Comparison of ENCODE assay signal across 19 mouse cellular contexts in the genomic region with DNA sequence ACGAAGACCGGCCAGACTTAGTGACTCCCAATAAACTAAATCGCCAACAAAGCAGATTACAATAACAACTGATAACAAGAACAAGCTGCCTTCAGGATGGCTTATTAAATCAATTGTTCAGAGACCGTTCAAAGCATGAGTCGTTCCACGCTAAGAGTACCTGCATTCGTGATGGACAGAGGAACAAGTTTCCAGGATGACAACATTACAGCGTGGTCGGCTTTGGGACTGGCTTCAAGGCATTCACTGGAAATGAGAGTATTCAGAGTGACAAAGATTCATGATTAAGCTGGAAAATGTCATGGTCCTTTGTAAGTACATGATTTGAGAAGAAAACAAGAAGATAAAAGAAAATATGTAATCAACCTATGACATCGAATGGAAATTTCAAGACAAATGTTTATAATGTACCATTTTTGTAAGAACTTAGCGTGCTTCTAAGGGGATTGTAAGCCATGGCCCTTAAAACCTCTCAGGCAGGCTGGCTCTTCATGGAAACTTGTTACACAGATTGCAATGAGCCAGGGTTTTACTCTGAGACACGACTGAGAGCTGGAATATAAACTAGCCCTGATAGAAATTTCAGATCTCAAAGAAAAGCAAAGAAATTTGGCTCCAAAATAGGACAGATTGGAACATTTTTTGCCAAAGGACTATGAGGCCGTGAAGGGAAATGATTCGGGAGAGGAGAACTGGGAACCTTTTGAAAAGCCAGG. TPM values are rescaled to one million over a fixed set of nuclear protein-coding genes. Genes with fewer than 3 reads are reported as not detected.
DNase-seq lines count a peak whose midpoint lies in the region; ATAC-seq lines count a peak whose summit lies in the region.
"Had no signal": no experiment of that assay in that cellular context is flagged by ENCODE, and none has a peak within 500 bp of the region (broad histone marks: within the 10 kb centered on the region; RNA-seq: fewer than 3 reads in every experiment).

No protein-coding gene starts in this region.

- DNase-seq in adrenal gland, adult (ENCODE audit: inconsistent age in 2 of 2, low spot score in 1 of 2): peak; percentile 54 to 76
- no peak for DNase-seq in adrenal gland, postnatal 4 days (ENCODE audit: low spot score in 2 of 2)
- peak; percentile 30 to 32 for DNase-seq in adrenal gland, postnatal 36 days
- no peak for DNase-seq in adrenal gland, adult 18-20 months (ENCODE audit: low spot score in 2 of 2)
- no peak for DNase-seq in frontal cortex, adult 2 months (ENCODE audit: extremely low spot score in 1 of 2, low spot score in 1 of 2)
- DNase-seq: adrenal gland, postnatal 10 days; B cell, adult 2 months; cerebellum, adult 11-12 months; cerebellum, adult 2 months; cerebellum, adult 9-10 months; cerebellum, postnatal 10 days; cerebellum, postnatal 25 days had no signal

- ATAC-seq in frontal cortex, adult (ENCODE audit: low TSS enrichment): peak; percentile 31; the same call in 1 of the 2 replicates
- ATAC-seq: activated CD4-positive, CD25-positive, alpha-beta regulatory T cell, adult 4 months; CD4-positive, CD25-positive, alpha-beta regulatory T cell, adult 4 months; forebrain, embryonic 14.5 days; forebrain, embryonic 16.5 days; Patski had no signal

RNA-seq across cellular contexts. Expression of gene Haus4, which starts 6.3 kb away (rescaled TPM):
- 10 to 100 TPM; 45.6 to 52.5 TPM for total RNA-seq in adrenal gland, postnatal 4 days (2021)
- 10 to 100 TPM; 22.5 to 27.0 TPM for total RNA-seq in adrenal gland, postnatal 36 days (2021)
- 10 to 100 TPM; 11.2 to 18.9 TPM for total RNA-seq in adrenal gland, adult 18-20 months (2021)
- polyA plus RNA-seq in frontal cortex, adult 2 months (2012; rRNA removed): 7.2 and 8.2 TPM in 2 replicates

RNA-seq across cellular contexts. Expression of gene Ajuba, which starts 16.7 kb away (rescaled TPM):
- total RNA-seq in adrenal gland, postnatal 4 days (2021): 10 to 100 TPM; 27.3 to 27.5 TPM
- total RNA-seq in adrenal gland, postnatal 36 days (2021): 10 to 100 TPM; 17.5 to 24.8 TPM
- total RNA-seq in adrenal gland, adult 18-20 months (2021): 10 to 100 TPM; 20.5 to 26.0 TPM
- 2.3 and 2.8 TPM in 2 replicates for polyA plus RNA-seq in frontal cortex, adult 2 months (2012; rRNA removed)
- total RNA-seq: G1E had no signal
- polyA plus RNA-seq: CD4-positive, CD25-positive, alpha-beta regulatory T cell, adult 4 months; G1E had no signal

RNA-seq across cellular contexts. Expression of gene Prmt5, which starts 43.4 kb away (rescaled TPM):
- total RNA-seq in adrenal gland, postnatal 4 days (2021): 10 to 100 TPM; 47.0 to 51.8 TPM
- 10 to 100 TPM; 43.8 to 51.3 TPM for total RNA-seq in adrenal gland, postnatal 36 days (2021)
- total RNA-seq in adrenal gland, adult 18-20 months (2021): 10 to 100 TPM; 38.9 to 43.3 TPM
- polyA plus RNA-seq in frontal cortex, adult 2 months (2012; rRNA removed): 54.1 and 56.2 TPM in 2 replicates

RNA-seq across cellular contexts. Expression of gene 4931414P19Rik, which starts 45.1 kb away (rescaled TPM):
- total RNA-seq in adrenal gland, postnatal 4 days (2021): 1 to 10 TPM; 6.4 to 7.8 TPM
- 1 to 10 TPM; 4.3 to 6.0 TPM for total RNA-seq in adrenal gland, postnatal 36 days (2021)
- 1 to 10 TPM; 2.7 to 6.5 TPM for total RNA-seq in adrenal gland, adult 18-20 months (2021)
- polyA plus RNA-seq in frontal cortex, adult 2 months (2012; rRNA removed): 5.8 and 7.6 TPM in 2 replicates

RNA-seq across cellular contexts. Expression of gene Psmb5, which starts 57.1 kb away (rescaled TPM):
- total RNA-seq in adrenal gland, postnatal 4 days (2021): 100 to 1,000 TPM; 219 to 220 TPM
- 100 to 1,000 TPM; 347 to 407 TPM for total RNA-seq in adrenal gland, postnatal 36 days (2021)
- 100 to 1,000 TPM; 273 to 381 TPM for total RNA-seq in adrenal gland, adult 18-20 months (2021)
- polyA plus RNA-seq in frontal cortex, adult 2 months (2012; rRNA removed): 177 and 178 TPM in 2 replicates

Comparison
In these comparisons a context has a peak if more than half of its experiments do, and no peak if none do; other contexts are left out.
1. DNase-seq: peak in adrenal gland, adult (2 of 2) and adrenal gland, postnatal 36 days (2 of 2); none in adrenal gland, postnatal 4 days (0 of 2), adrenal gland, adult 18-20 months (0 of 2) and frontal cortex, adult 2 months (0 of 2).